Mouse (Mus musculus) testis, postnatal 10 days (tissue): ENCODE data around the gene Bace1.

Experiments used
- DNase-seq: peaks from one replicate; pipeline ENCODE4 v3.0.0; 2021; ENCODE audit warnings: low spot score

Bace1 gene

GRCm38 (mm10) chr9:45905196-45905595 lies 66.8 kb downstream of the Bace1 start:
- DNase-seq = no peak

GRCm38 (mm10) chr9:45905811-45906237 lies 67.4 kb downstream of the Bace1 start:
- peak; percentile 67 for DNase-seq

- DNase-seq = peak; percentile 94
Observed at GRCm38 (mm10) chr9:45906355-45907077, 68.1 kb downstream of the Bace1 start, which contains the start of the genes Pcsk7 and Rnf214. Pcsk7 (plus strand) TSS chr9:45906497. Rnf214 (minus strand) TSS chr9:45906911.

- DNase-seq = peak; percentile 66
Observed at GRCm38 (mm10) chr9:45907078-45907428, 68.7 kb downstream of the Bace1 start.

- no peak for DNase-seq
Observed at GRCm38 (mm10) chr9:45910995-45911394, 72.6 kb downstream of the Bace1 start.

DNA sequence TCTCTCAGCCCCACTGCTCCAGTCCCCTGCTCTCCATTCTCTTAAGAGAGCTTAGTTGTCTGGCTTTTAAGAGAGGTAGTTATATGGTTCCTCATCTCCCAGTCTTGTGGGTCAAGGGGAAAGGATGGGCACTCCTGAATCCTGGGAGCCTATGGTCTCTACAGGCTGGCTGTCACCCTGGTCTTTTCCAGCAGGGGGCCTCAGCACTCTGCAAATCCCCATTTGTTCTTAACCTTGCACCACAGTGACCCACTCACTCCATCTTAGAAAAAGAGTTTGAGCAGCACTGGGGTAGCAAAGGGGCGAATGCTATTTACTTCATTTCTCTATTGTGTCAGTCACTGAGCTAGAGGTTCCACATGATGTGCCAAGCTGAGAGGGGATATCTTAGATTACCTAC lies 73.3 kb downstream of the Bace1 start:
- DNase-seq = peak; percentile 85
